Mouse (Mus musculus) cerebellum, adult 11-12 months (tissue): Measurements from ENCODE around the gene Nucb1.
"Not testable (repeated sequence)": the region's sequence is repeated elsewhere in the genome, so short reads cannot be mapped to it uniquely, and the experiment has no call there.

ENCODE experiments used
- DNase-seq: peaks from one replicate; pipeline ENCODE4 v3.0.0; 2022

Nucb1 gene

DNA sequence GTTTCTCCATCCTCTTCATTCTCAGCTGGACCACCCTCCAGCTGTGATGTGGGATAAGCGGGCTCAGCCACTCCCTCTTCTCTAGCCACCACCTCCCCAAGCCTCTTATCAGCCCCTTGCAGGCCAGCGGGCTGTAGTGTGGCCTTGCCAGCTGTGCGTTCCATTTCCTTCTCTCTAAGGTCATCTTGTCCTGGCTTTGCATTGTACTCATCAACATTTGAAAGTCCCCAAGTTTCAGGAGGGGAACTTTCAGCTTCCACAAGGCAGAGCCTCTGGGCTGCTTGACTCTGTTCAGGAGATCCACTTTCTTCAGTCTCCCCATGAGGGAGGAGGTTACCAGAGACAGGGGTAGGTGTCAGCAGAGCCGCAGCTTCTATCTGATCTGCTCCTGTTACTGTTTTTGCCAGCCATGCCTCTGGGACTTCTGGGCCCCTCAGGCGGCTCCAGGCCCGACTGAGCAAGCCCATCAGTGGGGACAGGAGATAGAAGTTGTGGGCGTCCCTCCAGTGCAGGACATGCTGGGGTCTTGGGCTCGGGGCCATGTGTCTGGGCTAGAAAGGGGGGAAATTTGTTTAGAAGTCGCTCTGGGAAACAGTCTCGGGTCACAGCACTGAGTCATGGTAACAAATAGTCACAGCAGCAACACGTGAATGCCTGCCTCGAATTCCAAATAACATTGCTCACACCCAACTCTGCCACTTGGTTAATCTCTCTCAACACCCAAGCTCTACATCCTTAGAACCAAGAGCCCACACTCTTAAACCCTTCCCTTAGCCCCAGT lies 14.8 kb upstream of the Nucb1 start:
- DNase-seq = peak; percentile 65

DNA sequence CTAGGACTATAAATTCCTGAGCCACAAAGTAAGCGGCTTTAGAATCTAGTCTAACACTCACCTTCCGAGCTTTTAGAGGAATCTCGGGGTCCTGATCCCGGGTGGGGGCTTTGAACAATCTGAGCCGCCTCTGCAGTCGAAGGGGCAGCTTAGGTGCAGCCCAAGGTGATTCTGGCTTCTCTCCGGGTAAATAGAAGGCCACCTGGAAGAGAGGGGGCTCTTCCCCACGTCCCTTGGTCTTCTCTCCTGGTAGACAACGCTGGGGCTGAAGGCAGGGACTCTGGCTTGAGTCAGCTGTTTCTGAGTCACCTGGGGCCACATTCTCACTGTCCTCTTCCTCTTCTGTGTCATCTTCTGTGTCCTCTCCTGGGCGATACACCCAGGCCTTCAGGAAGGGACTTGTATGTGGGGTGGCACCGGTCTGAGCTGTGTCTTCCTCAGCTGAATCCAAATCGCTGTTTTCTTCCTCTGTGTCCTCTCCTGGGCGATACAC lies 13.5 kb upstream of the Nucb1 start:
- no peak for DNase-seq

DNA sequence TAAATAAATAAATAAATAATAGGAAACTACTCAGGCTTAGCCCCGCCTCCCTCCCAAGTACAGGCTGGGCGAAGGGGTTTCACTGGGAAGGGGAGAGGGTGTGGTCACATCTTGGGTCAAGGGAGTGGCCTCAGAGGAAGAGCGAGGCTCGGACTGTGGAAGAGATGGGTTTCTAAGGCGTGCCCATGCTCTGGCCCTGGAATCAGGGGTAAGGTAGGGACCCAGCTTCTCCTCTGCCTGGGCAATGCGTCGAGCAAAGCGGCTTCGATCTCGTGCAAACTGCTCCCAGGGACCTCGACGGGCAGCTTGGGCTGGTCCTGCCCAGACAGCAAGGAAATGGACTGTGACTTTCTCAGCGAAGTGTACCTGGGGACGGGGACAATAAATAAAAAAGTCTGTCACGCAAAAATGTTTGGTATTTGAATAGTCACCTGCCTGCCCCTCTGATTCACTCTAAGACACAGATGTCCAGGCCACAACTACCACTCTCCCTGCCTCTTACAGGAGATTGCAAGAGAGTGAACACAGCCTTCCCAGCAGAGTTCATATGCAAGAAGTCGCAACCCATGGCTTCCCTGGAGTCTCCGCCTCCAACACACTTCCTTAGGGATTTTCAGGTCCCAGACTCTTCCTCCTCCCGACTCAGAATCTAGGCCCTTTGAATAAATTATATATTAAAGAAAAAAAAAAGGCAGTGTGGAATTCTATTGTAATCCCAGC lies 12.9 kb upstream of the Nucb1 start:
- peak; percentile 58 for DNase-seq

DNA sequence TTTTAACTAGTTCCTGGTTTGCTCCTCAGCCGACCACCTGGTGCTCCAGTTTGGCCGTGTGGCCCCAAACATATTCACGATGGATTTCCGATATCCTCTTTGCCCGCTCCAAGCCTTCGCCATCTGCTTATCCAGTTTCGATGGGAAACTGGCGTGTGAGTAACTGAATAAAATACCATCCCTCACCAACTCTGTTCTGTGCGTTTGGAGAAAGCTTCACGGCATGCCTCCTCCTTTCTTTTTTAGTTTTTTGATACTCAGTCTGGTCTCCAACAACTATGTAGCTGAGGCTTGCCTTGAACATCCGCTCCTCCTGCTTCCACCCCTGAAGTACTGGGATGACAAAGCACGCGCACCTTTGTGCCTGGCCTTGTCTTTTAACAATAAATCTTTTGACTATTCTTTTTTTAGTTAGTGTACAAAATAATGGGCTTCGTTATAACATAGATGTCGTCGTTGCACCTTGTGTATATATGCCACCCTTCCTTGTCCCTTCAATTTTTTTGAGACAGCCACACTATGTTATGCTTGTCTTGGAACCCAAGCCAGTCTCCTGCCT lies 12.1 kb upstream of the Nucb1 start:
- no peak for DNase-seq

DNA sequence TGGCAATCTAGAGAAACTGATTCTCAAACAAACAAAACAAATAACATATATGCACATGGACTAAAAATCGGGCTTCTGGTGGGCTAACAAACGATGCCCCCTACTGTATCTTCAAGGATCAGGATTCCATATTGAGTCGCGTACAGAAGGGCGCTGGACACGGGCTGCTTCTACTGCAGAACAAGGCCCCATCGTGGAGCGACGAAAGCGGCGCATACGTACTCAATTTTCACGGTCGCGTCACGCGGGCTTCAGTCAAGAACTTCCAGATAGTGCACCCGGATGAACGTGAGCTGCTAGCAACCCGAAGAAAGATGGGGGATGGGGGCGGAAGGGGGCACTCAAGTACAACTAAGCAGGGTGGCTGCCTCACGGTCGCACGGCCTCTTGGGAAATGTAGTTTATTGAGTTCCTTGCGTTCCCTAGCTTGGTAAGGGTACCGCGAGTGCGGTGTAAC lies 11.6 kb upstream of the Nucb1 start:
- peak; percentile 85 for DNase-seq

DNA sequence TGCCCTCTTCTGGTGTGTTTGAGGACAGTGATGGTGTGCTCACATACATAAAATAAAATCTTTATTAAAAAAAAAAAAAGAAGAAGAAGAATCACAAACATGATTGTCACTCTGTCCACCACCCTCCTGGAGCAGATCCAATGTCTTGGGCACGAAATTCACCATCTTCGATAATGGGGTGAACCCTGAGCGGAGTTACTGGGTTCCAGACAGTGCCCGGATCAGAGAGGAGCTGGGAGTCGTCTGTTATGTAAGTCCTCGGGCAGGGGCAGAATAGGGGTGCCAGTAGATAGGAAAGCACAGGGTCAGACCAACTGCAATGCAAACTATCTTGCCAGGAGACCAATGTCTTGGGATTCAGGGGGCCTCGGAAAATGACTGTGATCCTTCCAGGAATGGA lies 10.4 kb upstream of the Nucb1 start:
- DNase-seq = peak; percentile 55

DNA sequence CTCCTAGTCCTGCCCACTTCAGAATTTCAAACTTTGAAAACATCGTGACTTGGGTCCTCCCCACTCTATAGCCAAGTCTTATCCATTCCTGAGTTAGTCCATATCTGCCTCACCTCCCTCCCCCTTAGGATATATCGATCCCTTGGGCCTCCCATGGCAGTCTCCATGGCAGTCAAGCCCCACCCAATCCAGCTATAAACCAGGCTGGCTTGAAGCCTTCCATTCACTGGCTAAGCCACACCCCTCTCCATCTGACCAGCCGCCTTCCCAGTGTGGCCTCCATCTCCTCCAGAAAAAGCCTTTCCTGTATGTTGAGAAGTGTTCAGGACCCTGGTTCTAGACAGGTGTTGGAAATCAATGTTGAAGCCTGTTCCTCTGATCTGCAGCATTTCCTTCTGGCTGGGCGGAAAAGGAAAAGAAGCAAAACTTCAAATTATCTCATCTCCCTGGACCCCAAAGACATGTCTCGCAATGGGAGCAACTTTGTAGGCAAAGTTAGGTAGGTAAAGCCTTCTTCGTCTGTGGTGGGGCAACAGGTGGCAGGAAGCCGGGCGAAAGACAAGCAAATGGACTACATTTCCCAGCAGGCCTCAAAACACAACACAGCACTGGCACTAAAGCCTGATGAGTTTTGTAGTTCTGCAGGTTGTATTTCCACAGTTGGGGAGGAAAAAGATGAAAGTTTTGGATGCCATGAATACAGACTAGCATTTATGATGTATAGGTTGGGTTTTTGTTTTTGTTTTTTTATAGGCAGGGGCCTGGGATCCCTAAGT lies 9.3 kb upstream of the Nucb1 start:
- no peak for DNase-seq

DNA sequence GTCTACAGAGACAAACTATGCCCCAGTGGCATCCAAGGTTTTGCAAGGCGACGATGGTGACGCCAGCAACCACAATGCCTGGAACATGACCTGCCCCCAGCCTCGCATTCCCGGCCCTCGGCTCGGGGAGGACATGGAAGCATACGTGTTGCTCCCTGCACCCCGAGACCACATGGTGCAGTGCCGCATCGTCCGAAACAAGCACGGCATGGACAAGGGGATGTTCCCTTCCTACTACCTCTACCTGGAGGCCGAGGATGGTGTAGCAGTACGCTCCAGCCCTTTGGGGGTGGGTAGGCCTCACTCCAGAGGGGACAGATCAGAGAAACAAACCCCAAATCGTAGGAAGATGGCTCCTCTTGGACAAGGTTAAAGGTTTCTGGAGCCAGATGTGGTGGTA lies 8.4 kb upstream of the Nucb1 start:
- no peak for DNase-seq

DNA sequence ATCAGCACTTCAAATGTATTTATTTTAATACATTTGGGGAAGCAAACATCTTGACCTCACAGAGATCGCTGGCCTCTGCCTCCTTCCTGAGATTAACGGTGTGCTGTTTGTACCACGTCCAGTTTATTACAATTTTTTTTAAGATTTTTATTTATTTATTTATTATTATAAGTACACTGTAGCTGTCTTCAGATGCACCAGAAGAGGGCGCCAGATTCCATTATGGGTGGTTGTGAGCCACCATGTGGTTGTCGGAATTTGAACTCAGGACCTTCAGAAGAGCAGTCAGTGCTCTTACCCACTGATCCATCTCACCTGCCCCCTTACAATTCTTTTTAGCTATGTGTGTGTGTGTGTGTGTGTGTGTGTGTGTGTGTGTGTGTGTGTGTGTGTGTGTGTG lies 6.6 kb upstream of the Nucb1 start:
- not testable (repeated sequence) for DNase-seq

DNA sequence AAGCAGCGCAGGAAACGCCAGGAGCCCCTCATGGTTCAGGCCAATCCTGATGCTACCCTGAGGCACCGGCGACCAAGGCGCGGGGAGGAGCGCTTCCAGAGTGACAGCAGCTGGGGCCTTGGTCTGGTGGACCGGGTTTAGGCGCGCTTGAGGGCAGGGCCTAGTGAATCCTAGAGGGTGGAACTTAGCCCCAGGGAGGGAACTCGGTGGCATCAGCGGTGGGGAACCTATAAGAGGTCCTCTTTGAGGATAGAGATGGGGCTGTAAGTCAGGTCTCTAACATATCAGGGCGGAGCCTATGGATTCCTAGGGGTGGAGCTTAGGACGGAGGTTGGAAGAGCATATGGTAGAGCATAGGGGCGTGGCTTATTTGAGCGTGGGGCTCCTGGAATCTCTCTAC lies 5.2 kb upstream of the Nucb1 start:
- DNase-seq = no peak

DNA sequence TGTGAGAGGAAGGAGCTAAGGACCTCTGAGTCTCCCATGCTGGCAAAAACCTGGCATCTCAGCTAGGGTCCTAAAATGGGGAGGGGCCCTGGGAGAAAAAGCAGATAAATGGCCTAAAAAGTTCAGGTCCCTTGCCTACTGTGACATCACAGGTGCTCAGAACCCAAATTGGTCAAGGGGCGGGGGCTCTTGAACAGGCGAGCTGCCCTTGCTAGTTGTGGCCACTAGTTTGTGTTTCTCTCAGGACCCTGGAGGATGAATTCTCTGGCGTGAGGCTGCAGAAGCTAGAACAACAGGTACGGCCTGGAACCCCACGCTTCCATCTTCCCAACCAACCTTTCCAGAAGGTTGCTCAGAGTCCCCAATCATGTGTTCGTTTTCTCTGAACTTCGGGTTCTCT lies 4.2 kb upstream of the Nucb1 start:
- DNase-seq = no peak

DNA sequence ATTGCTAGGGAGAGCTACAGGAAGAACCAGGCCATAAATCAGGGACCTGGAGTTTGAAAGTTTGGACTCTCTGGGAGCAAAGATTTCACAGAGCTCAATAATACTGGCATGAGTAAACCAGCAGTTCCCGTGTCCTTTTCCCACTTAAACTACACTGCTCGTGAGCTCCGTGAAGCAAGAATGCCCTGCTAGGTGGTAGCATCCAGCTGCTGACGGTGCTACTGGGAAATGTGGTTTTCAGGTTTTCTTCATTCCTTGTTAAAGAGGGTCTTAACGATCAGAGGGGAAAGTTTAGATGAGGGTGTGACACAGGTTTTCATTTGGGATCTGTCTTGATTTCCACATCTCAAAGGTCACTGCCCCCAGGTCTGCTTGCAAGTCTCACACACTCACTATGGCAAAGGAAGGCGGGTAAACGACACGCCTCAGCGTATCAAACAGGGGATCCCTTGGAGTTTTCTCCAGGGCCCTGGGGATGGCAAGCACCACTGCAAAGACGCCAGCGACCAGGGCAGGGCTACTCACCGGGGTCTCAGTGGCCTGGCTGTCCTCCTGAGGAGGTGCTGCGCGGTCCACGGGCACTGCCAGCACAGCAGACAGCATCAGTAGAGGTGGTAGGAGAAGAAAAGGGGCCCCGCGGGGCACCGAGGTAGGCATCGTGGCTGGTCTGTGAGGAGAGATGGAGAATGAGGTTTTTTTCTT lies 874 bp downstream of the Nucb1 start:
- DNase-seq = peak; percentile 47

DNA sequence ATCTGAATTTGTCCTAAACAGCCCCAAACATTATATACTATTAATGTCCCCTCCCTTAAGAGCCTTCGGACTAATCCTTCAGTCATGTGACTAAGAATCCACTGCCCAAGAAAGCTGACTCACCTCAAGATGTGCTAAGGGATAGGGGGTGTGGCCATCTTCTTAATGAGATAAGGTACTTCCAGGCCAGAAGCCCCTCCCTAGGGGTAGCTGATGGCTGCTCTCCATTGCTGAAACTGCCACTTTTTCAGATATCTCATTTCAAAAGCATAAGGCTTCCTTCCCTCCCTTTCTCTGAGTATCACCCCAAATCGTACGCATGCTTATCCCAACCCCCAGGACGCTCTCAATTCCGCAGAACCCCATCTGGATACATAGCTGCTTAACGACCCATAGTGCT lies 1.6 kb downstream of the Nucb1 start:
- no peak for DNase-seq

DNA sequence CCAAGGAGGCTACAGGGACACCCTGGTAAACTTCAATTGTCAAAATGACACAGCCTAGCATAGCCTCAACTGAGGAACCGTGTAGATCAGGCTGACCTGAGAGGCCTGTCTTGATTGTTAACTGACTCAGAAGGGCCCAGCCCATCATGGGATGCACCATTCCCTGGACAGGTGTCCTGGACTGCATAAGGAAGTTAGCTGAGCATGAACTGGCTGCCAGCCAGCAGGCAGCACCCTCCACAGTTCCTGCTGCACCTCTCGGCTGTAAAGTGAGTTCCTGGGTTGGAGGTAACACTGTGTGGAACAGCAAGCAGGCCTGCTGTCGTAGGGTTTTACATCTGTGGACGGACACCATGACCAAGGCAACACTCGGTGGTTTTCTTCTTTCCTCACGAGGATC lies 2.6 kb downstream of the Nucb1 start:
- DNase-seq = peak; percentile 65

DNA sequence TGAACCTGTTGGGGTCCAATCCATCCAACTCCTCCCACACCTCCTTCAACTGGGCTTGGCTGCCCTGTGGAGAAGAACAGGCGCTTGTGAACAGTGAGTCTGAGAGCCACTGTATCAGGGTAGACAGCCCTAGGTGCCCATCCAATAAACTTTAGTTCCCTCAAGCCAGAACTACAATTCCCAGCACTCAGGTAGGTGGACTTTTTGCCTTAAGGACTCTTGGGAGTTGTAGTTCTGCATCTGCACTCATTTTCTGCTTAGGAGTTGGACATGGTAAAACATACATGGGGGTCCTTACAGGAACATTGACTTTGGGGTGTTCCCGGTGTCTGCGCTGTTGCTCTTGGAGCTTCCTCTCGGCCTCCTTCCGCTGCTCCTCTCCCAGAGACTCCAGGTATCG lies 11.8 kb downstream of the Nucb1 start:
- no peak for DNase-seq

DNA sequence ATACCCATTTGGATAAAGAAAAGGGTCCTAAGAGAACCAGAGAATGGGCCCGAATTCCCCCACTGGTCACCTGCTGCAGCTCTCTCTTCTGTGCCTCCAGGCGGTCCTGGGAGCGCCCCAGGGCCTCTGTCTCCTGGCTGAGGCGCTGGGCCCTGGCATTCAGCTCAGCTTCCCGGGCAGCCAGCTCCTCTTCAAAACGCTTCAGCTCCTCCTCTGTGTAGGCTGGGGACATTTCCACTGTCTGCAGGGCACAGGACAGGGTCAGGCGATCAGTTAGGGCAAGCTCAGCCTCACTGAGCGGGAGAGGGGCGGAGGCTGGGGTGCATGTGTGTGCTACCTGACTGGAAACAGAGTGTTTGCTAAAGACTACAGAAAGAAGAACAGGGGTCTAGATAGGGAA lies 15.7 kb downstream of the Nucb1 start:
- DNase-seq = peak; percentile 49

DNA sequence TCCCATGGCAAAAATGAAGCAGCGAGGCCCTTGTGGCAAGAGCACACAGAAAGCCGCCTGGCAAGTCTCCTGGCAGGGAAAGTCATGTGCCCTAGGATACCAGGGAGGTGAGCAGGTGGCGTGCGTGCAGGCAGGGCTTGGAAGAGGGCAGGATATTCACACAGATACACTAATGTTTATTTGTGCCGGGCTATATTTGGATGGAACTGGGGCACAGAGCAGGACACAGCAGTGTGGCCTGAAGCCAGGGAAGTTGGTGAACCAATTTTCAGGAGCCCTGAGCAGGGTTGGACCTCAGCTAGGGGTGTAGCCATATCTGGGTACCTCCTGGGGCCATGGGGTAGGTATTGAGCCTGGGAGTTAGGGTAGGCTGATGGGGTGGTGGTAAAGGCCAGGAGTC lies 17.3 kb downstream of the Nucb1 start:
- peak; percentile 90 for DNase-seq

DNA sequence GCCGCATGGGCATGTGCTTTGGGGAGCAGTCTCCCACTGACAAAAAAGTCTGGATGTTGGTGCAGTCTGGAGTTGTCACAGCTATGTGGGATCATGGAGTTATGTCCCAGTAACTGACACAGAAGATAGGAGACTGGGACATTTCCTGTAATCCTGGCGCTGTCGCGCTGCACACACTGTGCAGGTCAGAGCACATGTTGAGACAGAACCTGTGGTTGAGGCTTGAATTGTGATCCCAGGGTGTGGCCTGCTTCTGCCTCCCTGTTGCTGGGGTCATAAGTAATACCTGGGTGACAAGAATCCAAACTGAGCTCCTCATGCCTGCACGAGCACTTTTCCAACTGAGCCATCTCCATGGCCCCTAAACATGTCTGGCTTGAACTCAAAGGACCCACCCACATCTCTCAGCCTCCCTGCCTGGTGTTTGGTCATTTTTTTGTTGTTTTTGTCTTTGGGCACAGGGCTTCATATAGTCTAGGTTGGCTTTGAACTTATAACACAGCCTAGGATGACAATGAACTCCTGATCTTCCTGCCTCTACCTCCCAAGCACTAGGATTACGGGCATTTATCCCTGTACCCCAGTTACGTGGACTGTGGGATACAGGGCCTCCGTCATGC lies 17.9 kb downstream of the Nucb1 start:
- DNase-seq = peak; percentile 54

DNA sequence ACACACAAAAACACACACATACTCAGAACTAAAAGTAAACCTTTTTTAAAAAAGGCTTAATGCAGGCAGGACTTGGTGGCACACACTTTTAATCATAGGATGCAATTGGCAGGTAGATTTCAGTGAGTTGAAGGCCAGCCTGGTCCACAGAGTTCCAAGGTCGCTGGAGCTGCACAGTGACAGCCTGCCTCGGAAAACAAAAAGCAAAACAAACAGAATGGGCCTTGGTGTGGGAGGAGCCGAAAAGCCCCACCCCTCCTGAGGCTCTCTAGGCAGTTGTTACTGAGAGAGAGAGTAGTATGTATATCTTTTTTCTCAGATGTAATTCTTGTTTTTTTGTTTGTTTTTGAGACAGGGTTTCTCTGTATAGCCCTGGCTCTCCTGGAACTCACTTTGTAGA lies 18.9 kb downstream of the Nucb1 start:
- no peak for DNase-seq

DNA sequence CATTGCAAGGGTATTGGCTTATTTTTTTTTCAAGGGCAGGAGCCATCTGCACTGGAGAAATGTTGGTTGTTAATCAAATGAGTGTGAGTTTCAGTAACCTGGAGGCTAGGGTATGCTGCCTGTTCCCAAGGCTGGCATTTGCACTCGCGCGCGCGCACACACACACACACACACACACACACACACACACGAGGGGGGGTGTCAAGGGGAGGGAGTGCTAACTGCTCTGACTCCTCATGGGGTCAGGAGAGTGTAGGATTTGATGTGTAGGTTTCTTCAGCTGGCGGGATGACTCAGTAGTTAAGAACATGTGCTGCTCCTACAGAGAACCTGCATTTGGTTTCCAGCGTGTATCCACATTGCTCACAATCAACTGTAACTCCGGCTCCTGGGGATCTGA lies 19.4 kb downstream of the Nucb1 start:
- no peak for DNase-seq

DNA sequence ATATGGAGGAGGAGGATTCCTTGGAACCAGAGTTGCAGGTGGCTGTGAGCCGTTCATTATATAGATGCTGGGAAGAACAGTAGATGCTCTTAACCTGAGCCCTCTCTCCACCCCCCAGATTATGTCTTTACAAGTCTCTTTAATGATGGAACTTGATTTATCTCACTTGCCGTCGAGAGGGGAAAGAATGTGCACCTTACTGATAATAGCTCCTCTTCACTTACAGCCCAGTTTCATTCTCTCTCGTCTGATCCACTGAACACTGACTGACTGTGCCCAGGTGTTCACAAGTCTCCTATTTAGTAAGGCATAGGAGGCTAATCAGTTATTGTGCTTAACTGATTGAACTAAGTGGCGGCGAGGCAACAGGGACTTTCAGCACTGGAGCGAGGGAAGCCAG lies 20.6 kb downstream of the Nucb1 start:
- DNase-seq = no peak
